Mouse (Mus musculus): ENCODE results near the gene Tsfm. TPM values are rescaled to one million over a fixed set of nuclear protein-coding genes. Genes with fewer than 3 reads are reported as not detected.
A peak's percentile ranks its signal among the peaks of the same experiment; 100 is the strongest.
"Not testable (repeated sequence)": the region's sequence is repeated elsewhere in the genome, so short reads cannot be mapped to it uniquely, and the experiment has no call there.

Gene Tsfm
- polyA plus RNA-seq, 1 experiment from 2014 or later, result 97.1 TPM

DNA sequence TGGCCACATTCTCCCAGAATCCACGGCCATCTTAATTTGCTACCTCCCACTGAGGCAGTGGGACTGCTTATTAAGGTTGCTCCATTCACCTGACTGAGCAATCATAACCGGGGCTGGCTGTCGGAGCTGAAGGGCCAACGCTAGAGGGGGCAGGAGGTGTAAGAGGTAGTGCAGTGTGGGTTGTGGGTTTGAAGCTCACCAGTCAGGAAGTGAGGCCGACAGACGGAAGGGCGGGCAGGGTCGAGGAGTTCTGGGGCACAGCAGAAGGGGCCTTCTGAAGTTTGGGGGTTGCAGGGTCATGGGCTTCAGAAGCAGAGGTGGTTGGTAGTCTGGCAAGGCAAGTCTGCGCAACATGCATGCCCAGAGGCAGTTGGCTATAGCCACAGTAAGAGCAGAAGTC is 44.4 kb upstream of the Tsfm start, which contains the start of gene Agap2:
Agap2 (plus strand) TSS at position 205 of the 400 bp plus-strand sequence.
- H3K9ac ChIP-seq (ENCODE audit: low read depth, low read length), result no peak within 1 kb of the TSS
- peaks cover 16% of the 10 kb centered on the region for H3K4me1 ChIP-seq (ENCODE audit: control insufficient read depth, insufficient read depth, low read length)
- no peak within 1 kb of the TSS for H3K4me3 ChIP-seq (ENCODE audit: low read depth, low read length)
- H3K9me3 ChIP-seq (replicated peaks; ENCODE audit: control insufficient read depth, low read length), result no peaks in the 10 kb centered on the region
- no peak for ATAC-seq (replicated peaks; ENCODE audit: insufficient number of reproducible peaks, low FRiP score, low TSS enrichment)
- H3K36me3 ChIP-seq (ENCODE audit: control insufficient read depth, insufficient read depth, low read length), result no peaks in the 10 kb centered on the region
- WGBS (ENCODE audit: insufficient replicate concordance), result 50% methylated on average over 9 of the region's 9 CpGs
- H3K4me2 ChIP-seq, result no peak within 1 kb of the TSS
- no peak within 1 kb of the TSS for H3K27ac ChIP-seq (ENCODE audit: low read depth, low read length)
- peaks cover 47% of the 10 kb centered on the region for H3K27me3 ChIP-seq (ENCODE audit: control insufficient read depth, insufficient read depth, low read length)

DNA sequence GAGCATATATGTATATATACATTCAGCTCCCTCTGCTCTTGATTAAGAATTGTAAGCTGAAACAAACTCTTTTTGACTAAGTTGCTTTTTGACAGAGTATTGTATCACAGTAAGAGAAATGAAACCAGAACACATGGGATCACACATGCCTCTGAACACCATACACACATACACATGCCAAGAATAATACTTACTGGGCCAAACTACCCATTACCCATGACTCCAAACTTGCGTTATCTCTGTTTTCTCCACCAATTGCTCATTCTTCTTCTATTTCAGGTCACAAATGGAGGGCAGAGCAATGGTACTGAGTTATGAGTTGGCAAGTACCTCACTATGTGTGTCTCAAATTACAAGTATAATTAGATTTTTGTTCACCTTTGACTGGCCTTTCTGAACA is 43.3 kb upstream of the Tsfm start:
- Histone ChIP-seq H3K9ac (ENCODE audit: low read depth, low read length) (no peak overlapping the region), H3K4me1 (ENCODE audit: control insufficient read depth, insufficient read depth, low read length) (peaks cover 11% of the 10 kb centered on the region; the same call in 1 of the 2 replicates), H3K4me2 (no peak overlapping the region), H3K27me3 (ENCODE audit: control insufficient read depth, insufficient read depth, low read length) (peaks cover 36% of the 10 kb centered on the region), H3K4me3 (ENCODE audit: low read depth, low read length) (no peak overlapping the region), H3K27ac (ENCODE audit: low read depth, low read length) (no peak overlapping the region), H3K9me3 (replicated peaks; ENCODE audit: control insufficient read depth, low read length) (no peaks in the 10 kb centered on the region), H3K36me3 (ENCODE audit: control insufficient read depth, insufficient read depth, low read length) (no peaks in the 10 kb centered on the region)
- ATAC-seq (replicated peaks; ENCODE audit: insufficient number of reproducible peaks, low FRiP score, low TSS enrichment), result no peak
- WGBS (ENCODE audit: insufficient replicate concordance), result 93% methylated on average over 1 of the region's 1 CpGs

DNA sequence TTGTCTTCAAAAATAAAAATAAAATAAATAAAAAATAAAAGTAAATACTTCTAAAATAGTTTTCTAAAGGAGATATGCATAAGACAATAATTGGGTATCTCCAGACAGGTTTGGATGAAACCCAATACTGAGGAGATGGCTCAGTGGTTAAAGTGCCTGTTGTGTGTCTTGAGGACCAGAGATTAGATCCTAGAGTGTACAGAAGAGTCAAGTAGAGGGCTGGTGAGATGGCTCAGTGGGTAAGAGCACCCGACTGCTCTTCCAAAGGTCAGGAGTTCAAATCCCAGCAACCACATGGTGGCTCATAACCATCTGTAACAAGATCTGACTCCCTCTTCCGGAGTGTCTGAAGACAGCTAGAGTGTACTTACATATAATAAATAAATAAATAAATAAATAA is 42.3 kb upstream of the Tsfm start:
- H3K27ac ChIP-seq (ENCODE audit: low read depth, low read length); H3K9ac ChIP-seq (ENCODE audit: low read depth, low read length); H3K4me3 ChIP-seq (ENCODE audit: low read depth, low read length); ATAC-seq (replicated peaks; ENCODE audit: insufficient number of reproducible peaks, low FRiP score, low TSS enrichment); H3K4me2 ChIP-seq; H3K36me3 ChIP-seq (ENCODE audit: control insufficient read depth, insufficient read depth, low read length); H3K9me3 ChIP-seq (replicated peaks; ENCODE audit: control insufficient read depth, low read length): not testable (repeated sequence)
- H3K27me3 ChIP-seq (ENCODE audit: control insufficient read depth, insufficient read depth, low read length), result peaks cover 26% of the 10 kb centered on the region
- peaks cover 12% of the 10 kb centered on the region; the same call in 1 of the 2 replicates for H3K4me1 ChIP-seq (ENCODE audit: control insufficient read depth, insufficient read depth, low read length)
- 76% methylated on average over 2 of the region's 2 CpGs for WGBS (ENCODE audit: insufficient replicate concordance)

DNA sequence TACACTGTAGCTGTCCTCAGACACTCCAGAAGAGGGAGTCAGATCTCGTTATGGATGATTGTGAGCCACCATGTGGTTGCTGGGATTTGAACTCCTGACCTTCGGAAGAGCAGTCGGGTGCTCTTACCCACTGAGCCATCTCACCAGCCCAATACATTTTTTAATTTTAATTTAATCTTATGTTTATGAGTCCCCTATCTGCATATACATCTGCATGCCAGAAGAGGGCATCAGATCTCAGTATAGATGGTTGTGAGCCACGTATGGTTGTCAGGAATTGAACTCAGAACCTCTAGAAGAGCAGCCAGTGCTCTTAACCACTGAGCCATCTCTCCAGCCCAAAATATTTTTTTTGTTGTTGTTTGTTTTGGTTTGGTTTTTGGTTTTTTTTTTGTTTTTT is 41.6 kb upstream of the Tsfm start:
- not testable (repeated sequence) for H3K9me3 ChIP-seq (replicated peaks; ENCODE audit: control insufficient read depth, low read length); H3K27ac ChIP-seq (ENCODE audit: low read depth, low read length); H3K9ac ChIP-seq (ENCODE audit: low read depth, low read length); H3K4me2 ChIP-seq; H3K4me3 ChIP-seq (ENCODE audit: low read depth, low read length); ATAC-seq (replicated peaks; ENCODE audit: insufficient number of reproducible peaks, low FRiP score, low TSS enrichment)
- peaks cover 19% of the 10 kb centered on the region for H3K27me3 ChIP-seq (ENCODE audit: control insufficient read depth, insufficient read depth, low read length)
- peaks cover 12% of the 10 kb centered on the region; the same call in 1 of the 2 replicates for H3K4me1 ChIP-seq (ENCODE audit: control insufficient read depth, insufficient read depth, low read length)
- WGBS (ENCODE audit: insufficient replicate concordance), result 83% methylated on average over 4 of the region's 4 CpGs
- H3K36me3 ChIP-seq (ENCODE audit: control insufficient read depth, insufficient read depth, low read length), result peaks cover 14% of the 10 kb centered on the region

DNA sequence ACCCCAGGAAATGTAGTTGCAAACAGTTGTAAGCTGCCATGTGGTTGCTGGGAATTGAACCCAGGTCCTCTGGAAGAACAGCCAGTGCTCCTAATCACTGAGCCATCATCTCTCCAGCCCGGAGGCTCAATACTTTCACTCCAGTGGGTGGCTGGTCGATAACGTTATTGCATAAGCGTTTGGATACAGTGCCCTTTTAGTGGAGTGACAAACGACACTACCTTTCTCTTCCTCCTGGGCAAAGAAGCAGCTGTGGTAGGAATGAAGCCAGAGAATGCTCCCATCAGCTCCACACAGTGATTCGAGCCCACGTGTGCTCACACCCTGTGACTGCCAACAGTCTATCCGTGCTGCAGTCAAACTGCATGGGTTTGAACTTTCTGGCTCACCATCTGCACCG is 40.6 kb upstream of the Tsfm start:
- WGBS (ENCODE audit: insufficient replicate concordance), result 76% methylated on average over 9 of the region's 9 CpGs
- peaks cover 12% of the 10 kb centered on the region; the same call in 1 of the 2 replicates for H3K4me1 ChIP-seq (ENCODE audit: control insufficient read depth, insufficient read depth, low read length)
- ATAC-seq (replicated peaks; ENCODE audit: insufficient number of reproducible peaks, low FRiP score, low TSS enrichment), result no peak
- peak overlapping the region; percentile 81; the same call in 1 of the 2 replicates for H3K9ac ChIP-seq (ENCODE audit: low read depth, low read length)
- no peak overlapping the region for H3K27ac ChIP-seq (ENCODE audit: low read depth, low read length)
- H3K36me3 ChIP-seq (ENCODE audit: control insufficient read depth, insufficient read depth, low read length), result peaks cover 24% of the 10 kb centered on the region
- peaks cover 11% of the 10 kb centered on the region for H3K27me3 ChIP-seq (ENCODE audit: control insufficient read depth, insufficient read depth, low read length)
- peak overlapping the region; percentile 77 for H3K4me2 ChIP-seq
- peak overlapping the region; percentile 72 for H3K4me3 ChIP-seq (ENCODE audit: low read depth, low read length)
- no peaks in the 10 kb centered on the region for H3K9me3 ChIP-seq (replicated peaks; ENCODE audit: control insufficient read depth, low read length)

DNA sequence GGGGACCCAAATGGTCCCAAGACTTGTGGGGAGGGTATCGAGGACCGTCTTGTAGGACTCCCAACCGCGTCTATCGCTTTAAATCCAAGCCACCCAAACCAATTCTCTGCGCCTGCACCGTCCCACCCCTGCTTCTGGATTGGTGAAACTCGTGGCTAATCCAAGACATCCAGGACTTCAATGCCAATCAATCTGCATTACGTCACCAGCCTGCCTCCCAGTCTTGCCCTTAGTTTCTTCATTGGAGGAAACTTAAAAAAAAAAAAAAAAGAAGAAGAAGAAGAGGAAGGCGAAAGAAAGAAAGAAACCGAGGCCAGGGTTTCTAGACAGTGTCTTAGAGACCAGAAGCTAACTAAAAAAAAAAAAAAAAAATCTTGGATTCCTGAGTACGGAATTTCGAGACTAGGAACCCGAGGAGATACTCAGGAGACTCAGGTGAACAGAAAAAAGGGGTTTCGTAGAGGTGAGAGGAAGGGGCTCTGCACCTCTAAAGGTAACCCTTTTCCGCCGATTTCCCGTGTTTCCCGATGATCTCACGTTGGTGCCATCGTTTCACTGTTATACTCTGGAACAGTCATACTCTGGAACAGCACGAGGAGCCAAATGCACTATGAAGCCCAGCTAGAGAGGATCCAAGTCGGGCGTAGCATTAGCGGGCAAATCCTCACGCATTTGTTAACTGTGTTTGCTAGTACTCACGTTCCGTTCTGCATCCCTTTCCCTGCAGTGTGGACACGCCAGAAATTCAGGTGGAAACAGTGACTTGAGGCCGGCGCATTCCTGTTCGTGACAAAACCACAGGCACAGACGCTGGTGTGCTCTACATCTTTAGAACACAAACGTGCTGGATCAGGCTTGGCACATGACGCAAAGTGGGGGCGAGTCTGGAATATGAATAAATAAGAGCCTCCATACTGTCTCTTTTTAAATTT is 39.8 kb upstream of the Tsfm start, which contains the start of gene Tspan31:
Tspan31 (minus strand) TSS at position 75 of the 932 bp plus-strand sequence.
- H3K36me3 ChIP-seq (ENCODE audit: control insufficient read depth, insufficient read depth, low read length), result peaks cover 32% of the 10 kb centered on the region
- H3K9me3 ChIP-seq (replicated peaks; ENCODE audit: control insufficient read depth, low read length), result no peaks in the 10 kb centered on the region
- peak within 1 kb of the TSS; percentile 72 for H3K4me3 ChIP-seq (ENCODE audit: low read depth, low read length)
- H3K4me1 ChIP-seq (ENCODE audit: control insufficient read depth, insufficient read depth, low read length), result peaks cover 12% of the 10 kb centered on the region; the same call in 1 of the 2 replicates
- H3K27ac ChIP-seq (ENCODE audit: low read depth, low read length), result peak within 1 kb of the TSS; percentile 74
- WGBS (ENCODE audit: insufficient replicate concordance), result 3% methylated on average over 36 of the region's 36 CpGs
- peak within 1 kb of the TSS; percentile 77 for H3K4me2 ChIP-seq
- peak; percentile 87 for ATAC-seq (replicated peaks; ENCODE audit: insufficient number of reproducible peaks, low FRiP score, low TSS enrichment)
- peaks cover 5% of the 10 kb centered on the region for H3K27me3 ChIP-seq (ENCODE audit: control insufficient read depth, insufficient read depth, low read length)
- peak within 1 kb of the TSS; percentile 83 for H3K9ac ChIP-seq (ENCODE audit: low read depth, low read length)

DNA sequence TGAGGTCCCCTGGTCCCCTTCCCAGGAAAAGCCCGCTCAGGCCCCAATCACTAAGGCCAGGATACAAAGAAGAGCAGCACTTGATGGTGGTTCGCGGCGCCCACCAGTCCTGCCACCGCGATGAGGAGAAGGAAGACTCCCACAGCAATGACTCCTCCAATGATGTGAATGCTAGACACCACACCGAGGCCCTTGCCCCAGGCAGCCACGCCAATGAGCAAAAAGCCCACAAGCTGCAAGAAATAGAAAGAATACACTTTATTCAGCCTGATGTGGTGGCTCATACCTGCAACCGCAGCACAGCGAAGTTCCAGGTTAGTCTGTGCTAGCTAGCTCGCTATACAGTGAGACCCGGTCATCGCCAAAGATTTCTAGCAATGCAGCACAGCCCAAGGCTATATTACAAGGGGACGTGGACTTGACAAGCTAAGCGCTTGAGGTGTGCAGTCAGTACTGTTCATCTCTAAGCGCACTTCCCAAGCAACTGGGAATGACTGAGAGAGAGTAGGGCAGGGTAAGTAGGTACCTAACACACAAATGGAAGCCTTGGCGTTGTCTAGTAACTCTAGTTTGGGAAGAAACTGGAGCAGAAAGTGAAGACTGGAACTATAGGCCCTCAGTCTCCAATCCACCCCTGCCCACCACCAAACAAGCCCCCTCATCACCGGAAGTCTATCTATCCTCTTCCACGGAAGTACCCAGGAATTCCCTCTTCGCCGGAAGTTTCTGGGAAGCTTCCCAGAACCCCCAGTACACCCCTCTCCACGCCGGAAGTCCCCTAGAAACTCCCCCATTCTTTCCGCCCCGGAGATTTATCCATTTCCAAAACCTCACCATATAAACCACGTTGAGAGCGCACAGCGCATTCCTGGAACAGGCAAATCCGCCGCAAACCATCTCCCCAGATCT is 38.9 kb upstream of the Tsfm start:
- WGBS (ENCODE audit: insufficient replicate concordance), result 8% methylated on average over 30 of the region's 30 CpGs
- Histone ChIP-seq H3K4me3 (ENCODE audit: low read depth, low read length) (peak overlapping the region; percentile 72), H3K27ac (ENCODE audit: low read depth, low read length) (peak overlapping the region; percentile 74), H3K4me2 (peak overlapping the region; percentile 77), H3K9ac (ENCODE audit: low read depth, low read length) (peak overlapping the region; percentile 83), H3K9me3 (replicated peaks; ENCODE audit: control insufficient read depth, low read length) (no peaks in the 10 kb centered on the region), H3K36me3 (ENCODE audit: control insufficient read depth, insufficient read depth, low read length) (peaks cover 38% of the 10 kb centered on the region), H3K27me3 (ENCODE audit: control insufficient read depth, insufficient read depth, low read length) (no peaks in the 10 kb centered on the region), H3K4me1 (ENCODE audit: control insufficient read depth, insufficient read depth, low read length) (peaks cover 21% of the 10 kb centered on the region)
- ATAC-seq (replicated peaks; ENCODE audit: insufficient number of reproducible peaks, low FRiP score, low TSS enrichment), result peak; percentile 18

DNA sequence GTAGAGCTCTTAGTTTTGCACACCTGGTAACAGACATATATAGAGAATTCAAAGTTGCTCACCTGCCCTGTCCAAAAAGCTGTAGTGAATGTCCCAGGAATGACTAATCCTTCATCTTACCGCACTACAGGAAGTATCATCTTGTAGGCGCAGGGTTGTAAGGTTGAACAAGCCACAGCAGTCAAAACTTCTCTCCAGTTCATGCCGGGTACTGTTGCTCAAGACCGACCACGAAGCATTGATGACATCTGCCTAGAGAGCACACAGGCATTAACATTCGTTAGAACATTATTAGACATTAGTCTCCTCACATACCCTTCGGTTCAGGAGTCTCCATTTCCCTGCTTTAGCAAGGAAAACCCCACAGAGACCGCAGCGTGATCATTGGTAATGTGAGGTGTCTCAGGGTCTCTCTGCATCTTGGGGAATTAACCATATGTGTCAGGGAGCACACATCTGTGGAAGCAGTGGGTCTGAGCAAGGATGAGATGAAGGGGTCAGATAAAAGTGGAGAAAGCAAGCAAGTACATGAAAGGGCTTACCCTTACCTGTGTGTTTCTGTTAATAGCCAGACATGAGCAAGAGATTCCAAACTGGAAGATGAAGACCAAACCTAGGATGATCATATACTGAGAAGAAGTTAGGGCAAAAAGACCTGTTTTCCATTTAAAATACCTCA is 37.9 kb upstream of the Tsfm start:
- WGBS (ENCODE audit: insufficient replicate concordance), result 74% methylated on average over 9 of the region's 9 CpGs
- H3K4me2 ChIP-seq, result peak overlapping the region; percentile 77
- peak overlapping the region; percentile 83 for H3K9ac ChIP-seq (ENCODE audit: low read depth, low read length)
- H3K9me3 ChIP-seq (replicated peaks; ENCODE audit: control insufficient read depth, low read length), result no peaks in the 10 kb centered on the region
- ATAC-seq (replicated peaks; ENCODE audit: insufficient number of reproducible peaks, low FRiP score, low TSS enrichment), result no peak
- peak overlapping the region; percentile 74 for H3K27ac ChIP-seq (ENCODE audit: low read depth, low read length)
- H3K27me3 ChIP-seq (ENCODE audit: control insufficient read depth, insufficient read depth, low read length), result no peaks in the 10 kb centered on the region
- H3K4me1 ChIP-seq (ENCODE audit: control insufficient read depth, insufficient read depth, low read length), result peaks cover 23% of the 10 kb centered on the region
- H3K4me3 ChIP-seq (ENCODE audit: low read depth, low read length), result peak overlapping the region; percentile 72
- peaks cover 38% of the 10 kb centered on the region for H3K36me3 ChIP-seq (ENCODE audit: control insufficient read depth, insufficient read depth, low read length)
